Mouse (Mus musculus): ENCODE measurements around the gene Snurf.

The Snurf gene

DNA sequence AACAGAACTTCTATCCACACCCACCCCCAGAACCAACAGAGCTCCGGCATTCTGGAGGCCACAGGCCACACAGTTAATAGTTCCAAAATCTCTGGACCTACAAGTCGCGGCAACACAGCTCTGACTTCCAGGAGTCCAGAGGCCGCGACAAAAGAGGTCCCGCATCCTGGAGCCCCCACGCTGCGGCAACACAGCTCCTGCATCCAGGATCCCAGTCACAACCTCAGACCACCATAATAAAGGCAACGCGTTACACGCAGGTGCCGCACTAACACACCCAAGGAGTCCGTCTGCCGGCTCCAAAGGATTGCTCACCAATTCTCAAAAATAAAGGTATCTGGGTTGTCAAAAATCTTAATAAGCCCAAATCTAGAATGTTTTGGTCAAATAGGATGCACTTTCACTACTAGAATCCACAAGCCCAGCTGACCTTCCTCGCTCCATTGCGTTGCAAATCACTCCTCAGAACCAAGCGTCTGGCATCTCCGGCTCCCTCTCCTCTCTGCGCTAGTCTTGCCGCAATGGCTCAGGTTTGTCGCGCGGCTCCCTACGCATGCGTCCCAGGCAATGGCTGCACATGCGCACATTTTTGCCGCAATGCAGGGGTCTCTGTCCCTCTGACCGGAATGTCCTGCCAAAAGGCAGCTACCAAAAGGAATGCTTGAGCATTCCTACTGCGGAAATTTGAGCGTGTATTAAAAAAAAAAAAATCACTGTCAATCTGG lies at the start of gene Snurf, which contains the start of gene Gm38393:
TSS of gene Snurf (minus strand) at position 444 of the 725 bp plus-strand sequence.
TSS of gene Gm38393 (minus strand) at position 459 of the 725 bp plus-strand sequence.
- no peak for DNase-seq (ENCODE audit: low spot score in 2 of 2)

DNA sequence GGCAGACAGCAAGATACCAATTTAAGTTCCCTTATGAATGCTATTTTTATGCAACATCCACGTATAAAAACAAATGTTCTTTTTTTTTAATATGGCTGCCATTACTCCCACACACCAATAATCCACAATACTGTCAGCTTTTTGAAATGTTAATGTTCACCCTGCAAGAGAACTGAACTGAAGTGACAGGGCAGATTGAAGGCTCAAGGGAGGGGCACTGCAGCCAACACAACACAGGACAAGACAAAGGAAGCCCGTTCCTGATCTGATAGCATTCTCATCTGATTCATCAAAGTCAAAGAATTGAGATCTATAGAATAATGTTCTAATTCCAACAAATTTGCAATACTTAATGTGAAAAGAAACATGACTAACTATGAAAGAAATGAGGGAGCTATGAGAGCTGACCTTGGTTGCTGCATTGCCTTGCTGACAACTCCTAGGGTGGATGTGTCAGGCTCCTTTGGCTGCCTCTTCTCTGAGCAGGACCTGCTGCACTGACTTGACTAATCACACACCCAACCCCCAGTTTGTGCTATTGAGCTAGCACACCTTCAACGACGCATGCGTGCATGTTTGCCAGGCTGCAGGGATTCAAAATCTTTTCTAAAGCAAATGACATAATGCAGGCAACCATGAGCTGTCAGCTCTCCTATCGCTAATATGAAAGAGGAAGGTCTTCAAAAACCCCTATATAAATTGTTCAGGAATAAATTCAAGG lies 42.8 kb upstream of the Snurf start:
- no peak for DNase-seq (ENCODE audit: low spot score in 2 of 2)

DNA sequence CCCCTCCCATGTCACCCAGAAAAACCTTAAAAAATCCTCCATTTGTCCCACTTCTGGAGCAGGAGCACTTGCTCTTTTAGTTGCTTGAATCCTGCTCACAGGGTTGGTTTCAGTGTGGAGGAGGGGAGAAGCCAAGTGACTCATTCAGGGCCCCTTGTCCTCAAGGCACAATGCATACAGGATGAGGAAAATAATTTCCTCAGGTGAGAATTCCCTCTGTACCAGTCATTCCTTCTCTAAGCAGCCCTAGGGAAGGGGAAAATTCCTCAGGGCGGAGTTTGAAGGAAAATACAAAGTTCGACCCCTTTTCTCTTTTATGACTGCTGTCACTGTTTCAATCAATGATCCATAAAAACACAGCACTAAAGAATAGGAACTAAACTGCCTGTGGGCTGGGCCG lies 8.3 kb upstream of the Snurf start:
- no peak for DNase-seq (ENCODE audit: low spot score in 2 of 2)

DNA sequence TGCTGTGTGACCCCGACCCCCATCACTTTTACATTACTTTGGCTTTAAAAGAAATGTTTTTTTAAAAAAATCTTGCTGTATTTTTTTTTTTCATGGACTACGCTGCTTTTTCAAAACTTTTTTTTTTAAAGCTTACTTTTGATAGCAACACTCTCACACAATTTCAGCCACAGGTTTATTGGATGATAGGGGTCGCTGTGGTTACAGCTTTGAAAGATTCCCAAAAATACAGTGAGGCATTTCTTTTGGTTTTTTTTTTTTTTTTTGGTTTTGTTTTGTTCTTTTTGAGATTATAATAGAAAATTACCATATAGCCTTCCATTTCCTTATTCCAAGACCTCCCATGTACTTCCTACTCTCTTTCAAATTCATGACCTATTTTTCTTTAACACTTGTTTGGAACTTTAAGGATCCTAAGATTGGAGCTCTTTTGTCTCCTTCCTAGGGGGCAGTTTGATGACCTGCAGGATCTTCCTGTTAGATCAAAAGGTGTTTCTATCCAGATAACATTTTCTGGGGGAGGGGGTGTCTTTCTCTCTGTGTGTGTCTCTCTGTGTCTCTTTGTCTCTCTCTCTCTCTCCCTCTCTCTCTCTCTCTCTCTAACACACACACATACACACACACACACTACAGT lies 3.0 kb upstream of the Snurf start:
- DNase-seq (ENCODE audit: low spot score in 2 of 2), result no peak

DNA sequence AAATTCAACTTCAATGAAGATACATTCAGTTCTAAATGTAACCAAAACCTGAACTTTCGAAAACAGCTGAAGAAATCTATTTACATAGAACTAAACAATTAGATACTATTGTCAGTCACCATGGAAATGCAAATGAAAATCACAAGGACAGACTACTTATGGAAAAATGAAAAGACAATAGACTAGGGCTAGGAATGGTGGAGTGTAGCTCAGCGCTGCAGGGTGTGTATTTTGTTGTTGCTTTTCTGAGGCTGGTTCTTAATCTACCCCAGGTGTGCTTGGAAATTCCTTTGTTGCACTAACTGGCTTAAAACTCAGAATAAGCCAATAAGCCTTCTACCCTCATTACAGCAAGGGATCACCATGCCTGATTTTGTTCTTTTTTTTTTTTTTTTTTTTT lies 1.4 kb upstream of the Snurf start:
- no peak for DNase-seq (ENCODE audit: low spot score in 2 of 2)

DNA sequence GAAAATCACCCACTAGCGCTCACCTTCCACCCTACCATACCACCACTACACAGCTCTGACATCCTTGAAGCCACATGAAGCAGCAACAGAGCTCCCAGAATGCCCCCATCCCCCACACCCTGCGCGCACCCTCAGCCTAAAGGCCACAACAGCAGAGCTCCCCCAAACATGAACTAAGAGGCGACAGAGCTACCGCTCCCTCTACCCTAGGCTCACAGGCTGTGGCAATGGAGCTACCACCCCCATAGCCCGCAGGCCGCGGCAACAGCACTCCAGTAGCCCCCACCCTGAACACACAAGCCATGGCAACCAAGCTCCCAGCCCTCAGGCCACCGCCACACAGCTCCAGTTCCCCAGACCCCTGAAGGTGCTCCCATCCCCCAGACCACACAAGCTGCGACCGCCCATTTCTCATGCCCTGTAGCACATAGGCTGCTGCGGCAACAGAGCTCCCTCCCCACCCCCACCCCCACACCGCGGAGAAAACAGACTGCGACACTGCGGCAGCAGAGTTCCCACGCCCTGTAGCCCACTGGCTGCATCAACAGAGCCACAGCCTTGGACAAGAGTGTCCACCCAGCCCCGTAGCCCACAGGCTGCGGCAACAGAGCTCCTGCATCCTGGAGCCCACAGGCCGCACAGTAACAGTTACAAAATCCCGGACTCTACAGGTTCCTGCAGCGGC lies 786 bp downstream of the Snurf start:
- no peak for DNase-seq (ENCODE audit: low spot score in 2 of 2)

DNA sequence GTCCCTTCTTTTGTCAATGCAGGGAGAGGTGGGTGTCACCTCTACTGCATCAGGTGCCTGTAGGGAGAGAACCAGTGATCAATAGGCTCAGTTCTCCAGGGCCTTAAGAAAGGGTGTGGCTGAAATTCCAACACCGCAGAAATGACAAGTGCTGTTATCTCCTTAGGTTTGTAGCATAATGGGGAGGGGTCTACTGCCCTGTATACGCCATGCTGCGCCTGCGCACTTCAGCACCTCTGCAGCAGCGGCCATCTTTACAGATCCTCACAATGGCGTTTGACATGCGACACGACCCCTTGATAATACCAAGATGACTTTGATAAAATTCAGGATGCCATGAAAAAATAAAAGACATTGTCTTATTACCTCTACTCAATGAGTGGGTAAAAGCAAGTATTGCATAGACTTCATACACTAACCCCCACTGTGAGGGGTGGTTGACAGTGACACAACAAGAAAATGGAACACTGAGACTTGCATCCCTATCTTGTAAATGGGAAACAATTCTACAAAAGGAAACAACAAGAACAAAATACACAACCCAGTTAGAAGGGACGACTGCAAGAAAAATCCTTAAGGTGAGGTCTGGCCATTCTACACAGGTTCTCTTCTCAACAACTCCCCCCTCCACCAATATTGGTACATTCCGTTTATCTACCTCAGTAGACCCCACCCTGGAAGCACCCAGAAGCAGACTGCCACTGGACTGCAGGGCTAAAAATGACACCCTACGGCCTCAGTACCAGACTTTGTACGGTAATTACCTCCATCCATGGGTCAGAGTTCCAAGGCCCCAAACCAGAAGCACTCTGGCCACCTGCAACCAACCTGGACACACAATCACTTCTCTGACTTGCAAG lies 1.6 kb downstream of the Snurf start:
- DNase-seq (ENCODE audit: low spot score in 2 of 2), result no peak

DNA sequence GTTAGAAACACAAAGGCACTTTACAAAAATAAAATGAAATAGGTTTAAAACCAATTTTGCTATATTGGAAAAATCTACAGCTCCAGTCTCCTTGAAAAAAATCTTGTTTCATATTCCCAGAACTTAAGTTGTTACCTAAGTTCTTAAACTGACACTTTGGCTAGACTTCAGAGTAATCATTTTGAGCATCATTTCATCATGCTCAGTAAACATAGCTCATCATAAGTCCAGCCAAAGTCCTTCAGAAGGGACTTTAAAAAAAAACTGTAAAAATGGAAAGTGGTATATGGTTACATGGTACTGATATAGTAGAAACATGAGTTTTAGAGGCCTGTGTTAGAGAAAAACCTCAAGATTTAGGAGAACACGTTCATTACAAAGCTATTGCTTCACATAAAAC lies 26.2 kb downstream of the Snurf start:
- DNase-seq (ENCODE audit: low spot score in 2 of 2), result no peak

Data from natural killer cell, adult 2 months (primary cell).